Mouse (Mus musculus): ENCODE results near the gene Atp2b1. TPM values are rescaled to one million over a fixed set of nuclear protein-coding genes. Genes with fewer than 3 reads are reported as not detected.

The Atp2b1 gene
- polyA plus RNA-seq (2014; fragmentation: Nextera tagmentation; extraction: Ambion mirVana), result 296 and 305 TPM in 2 replicates

DNA sequence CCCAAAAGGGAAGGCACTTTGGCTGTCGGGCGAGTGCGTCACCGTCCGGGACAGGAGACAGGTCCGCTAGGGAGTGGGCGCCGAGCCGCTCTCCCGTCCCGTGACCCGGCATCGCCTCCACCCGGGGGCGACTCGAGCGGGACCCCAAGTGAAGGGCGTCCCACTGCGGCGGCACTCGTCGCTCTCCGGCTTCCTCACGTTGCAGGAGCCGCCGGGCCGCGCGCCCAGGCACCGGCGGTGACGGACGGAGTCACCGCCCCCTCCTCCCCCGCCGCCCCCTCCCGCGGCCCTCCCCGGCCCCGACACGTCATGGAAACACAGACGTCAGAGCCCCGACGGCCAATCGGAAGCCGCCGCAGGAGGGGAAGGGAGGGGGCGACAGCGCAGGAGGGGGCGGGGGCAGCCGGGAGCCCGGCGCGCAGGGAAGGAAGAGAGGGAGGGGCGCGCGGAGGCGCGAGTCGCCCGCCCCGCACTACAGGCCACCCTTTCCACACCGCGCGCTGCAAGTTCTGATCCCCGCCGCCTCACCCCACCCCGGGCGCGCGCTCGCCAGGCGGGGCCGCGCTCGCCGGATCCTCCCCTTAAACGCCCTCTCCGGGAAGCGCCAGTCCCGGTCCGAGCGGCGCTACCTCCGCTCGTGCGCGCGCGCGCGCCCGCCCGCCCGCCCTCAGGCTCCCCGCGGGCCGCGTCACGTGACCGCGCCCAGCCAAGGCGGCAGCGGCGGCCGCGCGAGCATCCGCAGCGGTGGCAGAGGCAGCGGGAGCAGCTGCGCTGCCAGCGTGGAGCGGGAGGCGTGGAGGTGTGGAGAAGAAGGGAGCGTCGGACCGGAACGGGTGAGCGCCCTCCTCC lies at the start of gene Atp2b1:
Gene Atp2b1, plus strand, starts transcription at position 446 of the 849 bp plus-strand sequence.
- WGBS, result under 1% methylated on average over 93 of the region's 120 CpGs
- peak within 1 kb of the TSS; percentile 95 for H3K9ac ChIP-seq

DNA sequence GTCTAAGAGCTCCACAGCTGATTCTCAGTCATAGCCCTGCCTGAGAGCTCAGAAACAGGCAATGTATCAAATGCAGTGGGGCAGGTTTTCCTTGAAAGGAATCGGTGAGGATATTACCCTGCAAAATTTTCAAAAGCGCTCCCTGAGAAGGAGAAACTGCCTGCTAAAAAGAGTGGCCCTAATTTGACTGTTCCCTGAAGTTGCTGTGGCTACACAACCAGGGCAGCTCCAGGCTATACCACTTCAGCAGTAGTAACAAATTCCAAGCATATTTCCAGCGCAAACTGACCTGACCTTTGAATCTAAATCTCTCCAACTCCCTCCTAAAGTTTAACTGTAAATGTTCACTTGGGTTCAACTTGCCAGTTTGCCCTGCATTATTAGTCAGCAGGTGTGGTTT lies 49.4 kb upstream of the Atp2b1 start:
- Histone ChIP-seq H3K4me1 (replicated peaks; ENCODE audit: control insufficient read depth, insufficient read depth, low read length) (no peaks in the 10 kb centered on the region), H3K4me2 (replicated peaks) (no peak overlapping the region), H3K27ac (no peak overlapping the region), H3K9me3 (ENCODE audit: control insufficient read depth, low read length) (no peaks in the 10 kb centered on the region), H3K4me3 (replicated peaks; ENCODE audit: low read length) (no peak overlapping the region), H3K9ac (no peak overlapping the region), H3K27me3 (ENCODE audit: control insufficient read depth, insufficient read depth, low read length) (no peaks in the 10 kb centered on the region), H3K36me3 (replicated peaks; ENCODE audit: control insufficient read depth, insufficient read depth) (no peaks in the 10 kb centered on the region)
- no peak for ATAC-seq (ENCODE audit: low FRiP score)
- 94% methylated on average over 3 of the region's 3 CpGs for WGBS
- no peak for DNase-seq (ENCODE audit: low spot score)

More for the DNA sequence above, at the start of gene Atp2b1:
- DNase-seq (ENCODE audit: low spot score) (peak; percentile 93), ATAC-seq (ENCODE audit: low FRiP score) (peak; percentile 95)
- Histone ChIP-seq H3K27ac (peak within 1 kb of the TSS; percentile 100), H3K4me3 (replicated peaks; ENCODE audit: low read length) (peak within 1 kb of the TSS; percentile 97), H3K4me1 (replicated peaks; ENCODE audit: control insufficient read depth, insufficient read depth, low read length) (peaks cover 13% of the 10 kb centered on the region), H3K9me3 (ENCODE audit: control insufficient read depth, low read length) (no peaks in the 10 kb centered on the region), H3K27me3 (ENCODE audit: control insufficient read depth, insufficient read depth, low read length) (no peaks in the 10 kb centered on the region), H3K36me3 (replicated peaks; ENCODE audit: control insufficient read depth, insufficient read depth) (no peaks in the 10 kb centered on the region), H3K4me2 (replicated peaks) (peak within 1 kb of the TSS; percentile 77)

DNA sequence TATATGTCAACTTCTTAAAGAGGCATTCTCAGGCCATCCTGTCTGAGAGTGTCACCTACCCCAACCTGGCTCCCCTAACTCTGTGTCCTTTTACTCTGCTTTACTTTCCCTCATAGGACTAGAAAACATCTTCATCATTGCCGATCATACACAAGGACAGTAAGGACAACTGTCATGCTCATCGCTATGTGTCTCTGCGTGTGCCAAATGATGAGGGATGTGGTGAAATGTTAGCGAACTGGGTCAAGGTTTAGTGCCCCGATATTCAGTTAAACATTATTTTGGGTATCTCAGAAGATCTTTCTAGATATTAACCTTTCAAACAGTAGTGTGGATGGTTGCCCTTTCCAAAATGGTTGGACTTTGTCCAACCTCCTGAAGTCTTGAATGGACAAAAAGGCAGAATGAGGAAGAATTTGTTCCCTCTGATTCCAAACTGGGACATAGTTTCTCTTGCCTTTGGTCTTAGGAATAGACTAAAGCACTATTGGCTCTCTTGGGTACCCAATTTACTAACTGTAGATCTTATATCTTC lies 47.3 kb upstream of the Atp2b1 start:
- H3K9me3 ChIP-seq (ENCODE audit: control insufficient read depth, low read length), result no peaks in the 10 kb centered on the region
- no peak overlapping the region for H3K27ac ChIP-seq
- no peaks in the 10 kb centered on the region for H3K27me3 ChIP-seq (ENCODE audit: control insufficient read depth, insufficient read depth, low read length)
- no peak overlapping the region for H3K4me3 ChIP-seq (replicated peaks; ENCODE audit: low read length)
- no peak for ATAC-seq (ENCODE audit: low FRiP score)
- no peak for DNase-seq (ENCODE audit: low spot score)
- no peaks in the 10 kb centered on the region for H3K36me3 ChIP-seq (replicated peaks; ENCODE audit: control insufficient read depth, insufficient read depth)
- WGBS, result 98% methylated on average over 5 of the region's 5 CpGs
- H3K9ac ChIP-seq, result no peak overlapping the region
- no peak overlapping the region for H3K4me2 ChIP-seq (replicated peaks)
- H3K4me1 ChIP-seq (replicated peaks; ENCODE audit: control insufficient read depth, insufficient read depth, low read length), result no peaks in the 10 kb centered on the region

DNA sequence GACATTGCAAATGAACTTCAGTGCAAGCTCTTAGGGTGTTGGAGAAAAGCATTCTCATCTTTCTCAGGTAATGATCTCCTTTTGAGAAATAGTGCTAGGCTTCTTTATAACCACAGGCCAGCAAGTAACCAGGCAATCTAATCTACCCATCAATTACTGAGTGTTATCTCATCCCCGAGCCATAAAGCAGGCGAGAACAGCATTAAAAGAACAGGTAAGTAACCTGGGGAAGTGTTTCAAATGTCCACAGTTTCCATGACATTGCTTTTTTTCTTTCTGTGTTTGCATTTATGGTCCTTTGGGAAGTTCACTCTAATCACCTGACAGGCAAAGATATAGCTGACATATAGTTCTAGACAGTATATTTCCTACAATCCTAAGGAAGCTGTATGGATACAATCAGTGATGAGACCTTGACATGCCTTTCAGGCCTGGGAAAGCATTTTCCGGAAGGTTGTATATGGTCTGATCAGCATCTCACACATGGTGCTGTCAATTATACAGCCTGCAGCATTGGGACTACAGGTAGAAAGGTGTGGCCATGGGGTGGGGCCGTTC lies 45.8 kb upstream of the Atp2b1 start:
- Histone ChIP-seq H3K9ac (no peak overlapping the region), H3K9me3 (ENCODE audit: control insufficient read depth, low read length) (no peaks in the 10 kb centered on the region), H3K4me3 (replicated peaks; ENCODE audit: low read length) (no peak overlapping the region), H3K4me2 (replicated peaks) (no peak overlapping the region), H3K4me1 (replicated peaks; ENCODE audit: control insufficient read depth, insufficient read depth, low read length) (no peaks in the 10 kb centered on the region), H3K36me3 (replicated peaks; ENCODE audit: control insufficient read depth, insufficient read depth) (no peaks in the 10 kb centered on the region), H3K27me3 (ENCODE audit: control insufficient read depth, insufficient read depth, low read length) (no peaks in the 10 kb centered on the region), H3K27ac (no peak overlapping the region)
- DNase-seq (ENCODE audit: low spot score) (no peak), ATAC-seq (ENCODE audit: low FRiP score) (no peak)
- WGBS, result 87% methylated on average over 4 of the region's 4 CpGs

DNA sequence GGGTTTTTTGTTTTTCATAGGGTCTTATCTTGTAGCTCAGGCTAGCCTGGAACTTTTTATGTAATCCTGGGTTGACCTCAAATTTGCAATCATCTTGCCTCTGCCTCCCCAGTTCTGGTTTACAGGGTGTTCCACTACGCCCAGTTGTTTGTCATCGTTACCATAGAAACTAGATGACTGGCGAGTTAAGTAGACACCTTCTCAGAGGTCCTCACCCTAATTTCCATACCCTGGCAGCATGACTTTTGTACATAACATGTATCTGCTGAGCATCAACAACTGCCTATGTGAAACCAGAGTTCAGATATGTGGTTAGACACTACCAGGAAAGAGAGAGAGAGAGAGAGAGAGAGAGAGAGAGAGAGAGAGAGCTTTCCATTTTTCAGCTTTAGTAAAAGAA lies 36.4 kb upstream of the Atp2b1 start:
- no peak overlapping the region for H3K27ac ChIP-seq
- H3K4me3 ChIP-seq (replicated peaks; ENCODE audit: low read length), result no peak overlapping the region
- H3K9ac ChIP-seq, result no peak overlapping the region
- H3K4me2 ChIP-seq (replicated peaks), result no peak overlapping the region
- no peaks in the 10 kb centered on the region for H3K36me3 ChIP-seq (replicated peaks; ENCODE audit: control insufficient read depth, insufficient read depth)
- H3K27me3 ChIP-seq (ENCODE audit: control insufficient read depth, insufficient read depth, low read length), result no peaks in the 10 kb centered on the region
- H3K9me3 ChIP-seq (ENCODE audit: control insufficient read depth, low read length), result no peaks in the 10 kb centered on the region
- ATAC-seq (ENCODE audit: low FRiP score) (no peak), DNase-seq (ENCODE audit: low spot score) (no peak)
- no peaks in the 10 kb centered on the region for H3K4me1 ChIP-seq (replicated peaks; ENCODE audit: control insufficient read depth, insufficient read depth, low read length)
- 65% methylated on average over 3 of the region's 3 CpGs for WGBS

DNA sequence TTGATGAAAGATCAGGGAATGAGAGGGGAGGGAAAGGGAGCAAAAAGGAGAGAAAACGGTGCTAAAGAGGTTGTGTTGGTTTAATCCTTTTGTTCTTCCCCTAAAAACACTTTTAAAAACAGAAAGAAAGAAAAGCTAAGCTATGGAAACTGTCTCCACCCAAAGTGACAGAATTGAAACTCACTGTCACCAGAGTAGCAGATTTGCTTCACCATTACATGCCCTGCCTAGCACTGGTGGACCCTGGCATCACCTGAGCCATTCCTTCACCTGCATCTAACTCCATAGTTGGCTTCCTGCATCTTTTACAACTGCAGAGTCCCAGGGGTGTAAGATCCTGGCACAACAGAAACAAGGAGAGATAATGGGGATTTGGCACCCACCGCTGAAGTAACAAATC lies 35.6 kb upstream of the Atp2b1 start:
- Histone ChIP-seq H3K27me3 (ENCODE audit: control insufficient read depth, insufficient read depth, low read length) (no peaks in the 10 kb centered on the region), H3K4me1 (replicated peaks; ENCODE audit: control insufficient read depth, insufficient read depth, low read length) (no peaks in the 10 kb centered on the region), H3K4me2 (replicated peaks) (no peak overlapping the region), H3K9ac (no peak overlapping the region), H3K4me3 (replicated peaks; ENCODE audit: low read length) (no peak overlapping the region), H3K9me3 (ENCODE audit: control insufficient read depth, low read length) (no peaks in the 10 kb centered on the region), H3K36me3 (replicated peaks; ENCODE audit: control insufficient read depth, insufficient read depth) (no peaks in the 10 kb centered on the region), H3K27ac (no peak overlapping the region)
- no peak for ATAC-seq (ENCODE audit: low FRiP score)
- DNase-seq (ENCODE audit: low spot score), result no peak
- 59% methylated on average over 2 of the region's 2 CpGs for WGBS

DNA sequence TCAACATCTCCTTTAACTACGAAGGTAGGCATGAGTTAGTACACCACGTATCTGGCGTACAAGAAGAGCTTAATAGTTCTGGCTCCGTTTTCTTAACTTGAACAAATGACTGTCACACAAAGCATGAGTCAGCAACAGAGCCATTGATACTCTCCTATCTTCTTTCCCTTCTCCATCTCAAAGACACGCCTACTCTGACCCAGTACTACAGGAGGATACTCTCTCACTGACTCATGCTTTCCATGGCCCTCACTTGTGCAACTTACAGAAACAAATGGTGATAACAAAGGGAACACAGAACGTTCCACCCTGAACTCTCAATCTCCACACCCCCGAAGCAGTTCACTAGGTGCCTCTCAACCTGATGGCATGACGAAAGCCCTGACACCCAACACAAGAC lies 34.1 kb upstream of the Atp2b1 start:
- DNase-seq (ENCODE audit: low spot score), result no peak
- WGBS, result 89% methylated on average over 8 of the region's 8 CpGs

DNA sequence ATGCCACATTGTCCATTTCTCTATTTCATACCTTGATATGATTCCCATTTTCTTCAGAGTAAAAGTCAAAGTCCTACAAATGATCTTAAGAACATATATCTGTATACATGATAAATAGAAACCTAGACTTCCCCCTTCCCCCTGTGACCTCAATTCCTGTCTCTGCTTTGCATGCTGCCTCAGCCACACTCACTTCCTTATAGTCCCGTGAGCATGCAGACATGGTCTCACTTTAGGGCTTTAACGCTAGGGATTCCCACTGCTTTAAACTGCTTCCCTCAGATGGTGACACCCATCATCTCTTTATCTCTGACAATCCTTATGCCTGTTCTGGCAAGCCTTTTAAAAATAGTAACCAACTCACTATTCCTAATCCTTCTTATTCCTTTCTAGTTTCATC lies 33.5 kb upstream of the Atp2b1 start:
- no peak for ATAC-seq (ENCODE audit: low FRiP score)
- 81% methylated on average over 2 of the region's 2 CpGs for WGBS
- H3K4me3 ChIP-seq (replicated peaks; ENCODE audit: low read length), result no peak overlapping the region

More for the DNA sequence above, 34.1 kb upstream of the Atp2b1 start:
- Histone ChIP-seq H3K27me3 (ENCODE audit: control insufficient read depth, insufficient read depth, low read length) (no peaks in the 10 kb centered on the region), H3K4me2 (replicated peaks) (no peak overlapping the region), H3K4me1 (replicated peaks; ENCODE audit: control insufficient read depth, insufficient read depth, low read length) (no peaks in the 10 kb centered on the region), H3K9me3 (ENCODE audit: control insufficient read depth, low read length) (no peaks in the 10 kb centered on the region), H3K27ac (no peak overlapping the region), H3K4me3 (replicated peaks; ENCODE audit: low read length) (no peak overlapping the region), H3K36me3 (replicated peaks; ENCODE audit: control insufficient read depth, insufficient read depth) (no peaks in the 10 kb centered on the region), H3K9ac (no peak overlapping the region)
- ATAC-seq (ENCODE audit: low FRiP score), result no peak

DNA sequence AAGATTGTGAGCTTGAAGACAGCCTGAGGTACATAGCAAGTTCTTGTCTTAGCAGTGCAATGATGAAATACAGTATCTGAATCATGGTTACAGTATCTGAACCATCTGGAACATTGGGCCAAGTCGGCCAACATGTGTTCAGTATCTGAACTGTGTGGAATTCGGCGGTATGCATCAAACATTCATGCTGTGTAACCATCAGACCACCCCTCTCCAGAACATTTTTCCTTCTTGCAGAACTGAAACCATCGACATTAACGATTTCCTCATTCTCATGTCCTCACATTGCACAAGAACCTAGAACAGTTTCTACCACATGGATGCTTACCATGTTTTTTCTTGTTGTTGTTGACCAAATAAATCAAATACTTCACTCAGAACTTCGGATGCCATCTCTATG lies 32.7 kb upstream of the Atp2b1 start:
- ATAC-seq (ENCODE audit: low FRiP score) (no peak), DNase-seq (ENCODE audit: low spot score) (no peak)
- no peaks in the 10 kb centered on the region for H3K27me3 ChIP-seq (ENCODE audit: control insufficient read depth, insufficient read depth, low read length)
- no peak overlapping the region for H3K9ac ChIP-seq
- H3K36me3 ChIP-seq (replicated peaks; ENCODE audit: control insufficient read depth, insufficient read depth), result no peaks in the 10 kb centered on the region
- WGBS, result 93% methylated on average over 6 of the region's 6 CpGs
- no peak overlapping the region for H3K4me2 ChIP-seq (replicated peaks)
- H3K4me3 ChIP-seq (replicated peaks; ENCODE audit: low read length), result no peak overlapping the region
- H3K27ac ChIP-seq, result no peak overlapping the region
- H3K4me1 ChIP-seq (replicated peaks; ENCODE audit: control insufficient read depth, insufficient read depth, low read length), result no peaks in the 10 kb centered on the region
- no peaks in the 10 kb centered on the region for H3K9me3 ChIP-seq (ENCODE audit: control insufficient read depth, low read length)

More for the DNA sequence above, 33.5 kb upstream of the Atp2b1 start:
- Histone ChIP-seq H3K9me3 (ENCODE audit: control insufficient read depth, low read length) (no peaks in the 10 kb centered on the region), H3K36me3 (replicated peaks; ENCODE audit: control insufficient read depth, insufficient read depth) (no peaks in the 10 kb centered on the region), H3K27ac (no peak overlapping the region), H3K4me1 (replicated peaks; ENCODE audit: control insufficient read depth, insufficient read depth, low read length) (no peaks in the 10 kb centered on the region), H3K9ac (no peak overlapping the region), H3K4me2 (replicated peaks) (no peak overlapping the region), H3K27me3 (ENCODE audit: control insufficient read depth, insufficient read depth, low read length) (no peaks in the 10 kb centered on the region)
- DNase-seq (ENCODE audit: low spot score), result no peak

Measured in hindbrain, embryonic 14.5 days (tissue).